Mouse (Mus musculus) bone marrow macrophage, adult 2 months (primary cell): ENCODE measurements around the gene 1700016D06Rik.

Experiments used
- CTCF ChIP-seq: IDR thresholded peaks from 2 replicates; pipeline ENCODE4 v1.5.1; 2012; ENCODE audit warnings: low read depth, mild to moderate bottlenecking, low read length, moderate library complexity
- POLR2A ChIP-seq: IDR thresholded peaks from 2 replicates; pipeline ENCODE4 v1.6.1; 2012; ENCODE audit warnings: mild to moderate bottlenecking, low read depth, low read length, borderline replicate concordance

GRCm38 (mm10) chr8:11640606-11641005 is 60.3 kb downstream of the 1700016D06Rik start:
- TF ChIP-seq CTCF, result no peak
- no peak for TF ChIP-seq POLR2A
